Mouse (Mus musculus) layer of hippocampus, postnatal 36 days (tissue): ENCODE results near the gene Reg4. TPM values are rescaled to one million over a fixed set of nuclear protein-coding genes. Genes with fewer than 3 reads are reported as not detected.

Source experiments
- DNase-seq, 2 experiments: peaks; one replicate each; pipeline ENCODE4 v3.0.0; 2022
- total RNA-seq, 2 experiments: library from RNA; stranded (reverse); gene quantifications; 2 replicates each; pipeline ENCODE4 v1.2.3; 2021

Gene Reg4
- not detected for total RNA-seq

DNA sequence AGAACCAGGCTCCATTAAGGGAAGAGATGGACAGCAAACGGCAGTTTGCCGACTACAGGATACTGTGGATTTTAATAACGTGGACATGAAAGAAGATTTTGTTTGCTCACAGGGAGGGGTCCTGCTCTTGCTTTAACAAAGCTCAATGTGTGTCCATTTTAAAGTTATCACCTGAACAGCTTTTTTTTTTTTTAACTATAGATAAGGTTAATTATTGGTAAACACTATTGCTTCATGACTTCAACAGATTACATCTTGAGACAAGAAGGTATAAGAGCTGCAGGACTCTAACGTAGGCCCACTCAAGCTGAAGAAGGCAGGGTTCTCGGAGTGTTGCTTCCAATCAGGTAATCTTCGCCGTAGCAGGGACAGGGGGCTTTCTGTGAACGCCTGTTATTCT, at the start of gene Reg4:
Gene Reg4 (plus strand): TSS at position 301 of the 400 bp plus-strand sequence.
- no peak for DNase-seq

- peak; percentile 20 to 21 for DNase-seq
Measured at GRCm38 (mm10) chr3:98178340-98178739, 43.6 kb upstream of the Reg4 start.

DNA sequence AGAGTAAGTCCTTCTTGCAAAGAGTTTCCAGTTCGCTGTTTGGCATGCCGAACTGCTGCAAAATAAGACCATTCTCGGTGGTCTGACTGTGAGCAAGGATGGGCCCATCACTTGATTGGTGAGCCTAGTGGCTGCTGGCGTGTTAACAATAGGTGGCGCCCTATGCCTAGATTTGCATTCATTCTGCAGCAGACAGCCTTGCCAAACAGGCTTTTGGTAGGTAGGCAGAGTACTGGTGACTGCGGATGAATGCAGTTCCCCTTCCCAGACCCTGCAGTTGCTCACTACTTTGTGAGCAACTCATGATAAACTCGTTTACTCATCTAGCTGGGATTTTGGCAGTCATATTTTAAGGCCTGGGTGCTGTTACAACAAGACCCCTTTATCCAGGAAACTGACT, 41.2 kb upstream of the Reg4 start:
- peak; percentile 60 to 68 for DNase-seq

DNA sequence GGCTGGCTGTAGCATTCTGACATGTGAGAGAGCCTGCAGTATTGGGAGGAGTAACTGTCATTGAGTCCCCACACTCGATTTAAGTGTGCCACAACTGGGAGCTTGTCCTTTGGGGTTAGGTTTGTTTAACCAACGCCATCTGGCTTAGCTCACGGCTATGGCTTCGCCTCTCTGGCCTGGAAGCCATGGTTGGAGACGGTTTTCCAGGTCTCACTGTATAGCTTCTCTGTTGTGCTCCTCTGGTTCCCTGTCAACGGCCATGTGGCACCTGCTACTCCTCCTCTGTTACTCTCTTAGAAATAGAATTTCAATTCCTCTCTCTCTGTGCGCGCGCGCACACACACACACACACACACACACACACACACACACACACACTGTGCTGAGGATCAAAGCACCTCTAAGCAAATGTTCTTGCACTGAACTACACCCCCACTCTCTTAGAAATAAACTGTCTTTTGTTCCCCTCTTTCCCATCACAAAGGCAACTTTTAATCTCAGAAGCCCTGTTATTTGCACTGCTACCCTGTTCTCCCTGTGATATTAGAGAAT, 36.7 kb upstream of the Reg4 start:
- no peak for DNase-seq

DNA sequence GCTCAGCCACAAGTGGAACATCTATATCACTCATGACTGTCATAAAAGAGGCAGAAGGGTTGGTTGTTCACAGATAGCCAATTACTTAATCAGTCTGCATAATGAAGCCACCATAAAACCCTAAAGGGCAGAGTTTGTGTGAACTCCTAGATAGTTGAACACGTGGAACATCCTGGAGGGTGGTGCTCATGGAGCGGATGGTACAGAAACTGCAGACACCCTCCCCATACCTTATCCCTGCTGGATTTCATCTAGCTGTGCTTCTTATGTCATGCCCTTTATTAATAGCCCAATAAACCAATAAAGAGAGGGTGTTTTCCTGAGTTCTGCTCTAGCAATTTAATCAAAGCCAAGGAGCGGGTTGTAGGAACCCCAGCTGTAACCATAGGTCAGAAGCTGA, 34.2 kb upstream of the Reg4 start:
- no peak for DNase-seq

DNA sequence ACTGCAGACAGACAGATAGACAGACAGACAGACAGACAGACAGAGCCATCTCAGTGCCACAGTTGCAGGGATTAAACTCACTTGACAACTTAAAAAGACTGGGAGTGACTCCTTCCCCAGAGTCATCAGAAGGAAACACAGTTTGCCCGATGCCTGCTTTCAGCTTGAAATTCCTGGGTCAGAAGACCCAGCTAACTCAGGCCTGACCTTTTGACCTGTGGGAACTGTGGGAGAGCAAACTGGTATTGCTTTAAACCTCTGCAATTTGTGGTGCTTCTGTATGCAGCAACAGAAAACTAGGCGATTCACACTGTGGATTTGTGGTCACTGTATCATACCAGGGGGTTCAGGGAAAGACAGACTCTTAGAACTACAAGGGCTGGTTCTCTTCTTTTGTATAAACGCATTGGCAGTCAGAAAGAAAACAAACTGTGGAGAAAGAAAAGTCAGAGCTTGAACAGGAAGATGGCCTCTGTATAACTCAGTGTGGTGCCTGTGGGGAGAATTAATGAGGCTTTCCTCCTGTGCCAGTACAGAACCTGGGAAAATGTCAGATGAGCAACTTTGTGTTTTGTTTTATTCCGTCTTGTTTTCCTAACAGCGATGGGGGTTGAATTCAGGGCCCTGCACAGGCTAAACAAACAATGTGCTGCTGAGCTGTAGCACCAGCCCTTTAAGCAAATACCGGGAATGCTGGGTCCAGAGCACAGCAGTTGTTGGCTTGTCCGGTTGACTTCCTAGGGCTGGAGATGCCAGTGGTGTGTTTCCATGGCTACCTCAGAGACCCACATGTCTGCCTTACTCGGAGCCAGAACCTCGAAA, 24.0 kb upstream of the Reg4 start:
- no peak for DNase-seq

DNA sequence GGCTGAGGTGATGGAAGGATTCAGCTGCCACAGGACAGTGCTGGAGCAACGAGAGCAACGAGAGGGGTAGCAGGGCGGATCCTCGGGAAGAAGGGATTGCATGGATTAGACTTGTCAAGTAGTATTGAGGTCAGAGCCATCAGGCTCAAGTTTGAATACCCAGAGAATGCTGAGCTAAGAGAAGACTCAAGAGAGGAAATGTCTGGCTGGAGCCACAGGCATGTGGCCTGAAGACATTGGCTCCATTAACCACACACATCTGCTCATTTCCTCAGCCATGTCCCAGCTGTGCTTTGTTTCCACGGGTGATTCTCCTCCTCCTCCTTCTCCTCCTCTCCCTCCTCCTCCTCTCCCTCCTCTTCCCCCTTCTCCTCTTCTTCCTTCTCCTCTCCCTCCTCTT, 22.2 kb upstream of the Reg4 start:
- DNase-seq, result no peak

DNA sequence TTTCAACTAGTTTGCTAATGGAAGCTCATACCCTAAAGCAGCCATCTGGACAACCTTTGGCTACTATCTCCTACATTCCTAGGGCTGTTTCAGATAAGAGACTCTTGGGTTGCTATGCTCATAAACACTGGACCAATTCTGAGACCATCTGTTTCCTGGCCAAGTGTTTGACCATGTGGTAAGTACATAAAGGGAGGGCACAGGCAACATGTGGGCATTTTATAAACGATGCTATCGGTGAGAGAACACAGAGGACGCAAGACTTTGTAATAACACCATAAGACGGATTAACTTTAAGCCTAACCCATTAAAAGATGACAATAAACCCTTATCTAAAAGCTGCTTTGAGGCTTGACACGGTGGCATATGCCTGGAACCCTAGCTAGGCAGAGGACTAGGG, 18.7 kb upstream of the Reg4 start:
- DNase-seq, result no peak

- DNase-seq, result no peak
Measured at GRCm38 (mm10) chr3:98206977-98207376, 15.0 kb upstream of the Reg4 start.

DNA sequence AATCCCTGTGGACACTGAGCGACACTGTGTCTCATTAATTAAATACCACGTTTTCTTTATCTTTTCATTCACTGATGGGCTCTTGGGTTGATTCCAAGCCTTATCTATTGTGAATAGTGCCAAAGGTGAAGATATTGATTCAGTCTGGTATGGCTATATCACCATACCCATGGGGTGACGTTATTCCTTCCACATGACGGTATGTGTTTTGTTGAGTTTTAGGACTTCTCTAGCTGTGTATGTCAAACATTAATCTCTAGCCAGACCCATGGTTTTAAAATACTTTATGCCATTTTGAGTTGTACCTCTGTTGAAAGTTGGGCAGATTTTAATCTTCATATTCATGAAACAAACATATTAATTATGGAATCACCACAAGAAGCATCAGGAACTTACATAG, 12.8 kb upstream of the Reg4 start:
- no peak for DNase-seq

DNA sequence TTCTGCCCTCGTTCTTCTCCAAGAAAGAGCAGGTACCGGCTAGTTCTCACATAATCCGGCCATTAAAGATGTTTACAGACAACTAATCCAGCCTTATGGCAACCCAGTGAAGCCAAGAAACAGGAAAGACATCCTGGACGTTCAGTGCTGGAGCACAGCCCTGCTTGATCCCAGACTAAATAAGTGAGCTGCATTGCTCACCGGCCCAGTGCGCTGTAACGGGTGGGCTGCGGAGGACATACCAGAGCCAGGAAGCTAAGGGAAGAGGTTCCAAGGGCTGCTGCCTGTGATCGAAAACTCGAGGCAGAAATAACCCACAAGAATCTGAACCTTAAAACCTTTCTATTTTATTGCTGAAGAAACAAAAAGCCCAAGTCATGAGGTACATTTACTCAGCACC, 11.1 kb upstream of the Reg4 start:
- DNase-seq, result no peak

GRCm38 (mm10) chr3:98211301-98212081, 10.5 kb upstream of the Reg4 start:
- peak; percentile 70 to 75 for DNase-seq

- no peak for DNase-seq
Measured at GRCm38 (mm10) chr3:98216296-98216695, 5.7 kb upstream of the Reg4 start.

GRCm38 (mm10) chr3:98223263-98223662, 1.3 kb downstream of the Reg4 start:
- DNase-seq, result no peak

GRCm38 (mm10) chr3:98223783-98224580, 2.0 kb downstream of the Reg4 start:
- DNase-seq, result peak; percentile 60 to 66

GRCm38 (mm10) chr3:98224975-98225374, 3.0 kb downstream of the Reg4 start:
- no peak for DNase-seq

GRCm38 (mm10) chr3:98225746-98226145, 3.8 kb downstream of the Reg4 start:
- no peak for DNase-seq

DNA sequence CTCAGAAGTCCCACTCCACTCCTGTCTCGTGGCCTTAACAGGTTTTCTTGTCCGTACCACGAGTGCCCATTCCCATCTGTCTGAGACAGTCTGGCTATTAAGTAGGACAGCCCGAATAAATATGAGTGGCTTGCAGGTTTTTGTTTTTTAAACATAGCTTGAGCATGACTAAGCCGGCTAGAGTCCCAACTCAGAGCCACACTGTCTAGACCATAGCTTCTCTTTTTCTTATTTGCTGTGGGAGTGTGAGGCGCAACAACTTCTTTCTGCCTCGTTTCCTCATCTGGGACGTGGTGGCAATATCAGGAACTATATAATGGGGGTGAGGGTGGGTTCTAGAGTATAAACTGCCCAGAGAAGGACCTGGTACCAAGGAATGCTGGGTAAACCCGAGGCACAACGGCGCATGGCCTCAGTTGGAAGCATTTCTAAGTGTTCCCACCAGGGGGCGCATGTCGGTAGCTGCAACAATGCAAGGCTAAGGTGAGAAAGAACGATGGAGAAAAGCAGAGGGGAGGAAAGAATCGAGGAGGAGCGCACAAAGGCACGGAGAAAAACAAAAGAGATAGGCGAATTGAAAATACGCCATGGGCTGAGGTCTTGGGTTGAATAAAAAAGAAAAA, 5.1 kb downstream of the Reg4 start:
- peak; percentile 74 to 77 for DNase-seq

GRCm38 (mm10) chr3:98227763-98228162, 5.8 kb downstream of the Reg4 start:
- no peak for DNase-seq

GRCm38 (mm10) chr3:98229943-98230342, 8.0 kb downstream of the Reg4 start:
- DNase-seq, result no peak

- DNase-seq, result no peak
Measured at GRCm38 (mm10) chr3:98233504-98233903, 11.5 kb downstream of the Reg4 start.

DNA sequence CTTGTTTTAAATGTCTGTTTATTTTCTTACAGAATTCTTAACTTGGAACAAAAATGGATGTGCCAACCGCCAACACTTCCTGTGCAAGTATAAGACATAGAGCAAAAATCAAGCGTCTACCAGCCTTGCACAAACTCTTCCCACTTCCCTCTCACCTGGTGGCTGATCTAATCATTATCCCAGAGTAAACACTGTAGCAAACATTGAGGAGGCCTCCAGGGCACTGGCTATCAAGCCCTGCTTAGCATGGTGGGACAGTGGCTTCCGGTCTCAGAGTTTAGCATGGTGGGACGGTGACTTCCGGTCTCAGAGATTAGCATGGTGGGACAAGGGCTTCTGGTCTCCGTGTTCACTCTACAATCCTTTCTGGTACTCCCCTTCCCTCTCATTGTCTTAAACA, 14.3 kb downstream of the Reg4 start:
- no peak for DNase-seq
